Mouse (Mus musculus): ENCODE measurements around the gene Rai14. TPM values are rescaled to one million over a fixed set of nuclear protein-coding genes. Genes with fewer than 3 reads are reported as not detected.
A peak's percentile ranks its signal among the peaks of the same experiment; 100 is the strongest.

The Rai14 gene
- polyA plus RNA-seq, 1 experiment from 2014 or later = 21.3 TPM

- no peaks in the 10 kb centered on the region for H3K36me3 ChIP-seq (ENCODE audit: control insufficient read depth, insufficient read depth, low read length)
- H3K4me2 ChIP-seq (ENCODE audit: low read depth, low read length) = no peak overlapping the region
- H3K27me3 ChIP-seq (ENCODE audit: control insufficient read depth, insufficient read depth, low read length) = no peaks in the 10 kb centered on the region
- no peaks in the 10 kb centered on the region for H3K9me3 ChIP-seq (replicated peaks; ENCODE audit: control insufficient read depth, low read length)
- no peak overlapping the region for H3K27ac ChIP-seq (ENCODE audit: low read length)
- WGBS = 47% methylated on average over 4 of the region's 4 CpGs
- no peak overlapping the region for H3K9ac ChIP-seq (ENCODE audit: low read length)
- no peak overlapping the region for H3K4me3 ChIP-seq (replicated peaks; ENCODE audit: low read length)
- peaks cover 5% of the 10 kb centered on the region; the same call in 1 of the 2 replicates for H3K4me1 ChIP-seq (ENCODE audit: control insufficient read depth, insufficient read depth, low read length)
- ATAC-seq (ENCODE audit: insufficient read depth, low FRiP score) = no peak
These were observed 32.8 kb upstream of the Rai14 start for GRCm38 (mm10) chr15:10747226-10747625.

GRCm38 (mm10) chr15:10746303-10747051, 32.1 kb upstream of the Rai14 start:
- no peaks in the 10 kb centered on the region for H3K36me3 ChIP-seq (ENCODE audit: control insufficient read depth, insufficient read depth, low read length)
- 78% methylated on average over 4 of the region's 4 CpGs for WGBS
- no peak overlapping the region for H3K27ac ChIP-seq (ENCODE audit: low read length)
- peaks cover 5% of the 10 kb centered on the region; the same call in 1 of the 2 replicates for H3K4me1 ChIP-seq (ENCODE audit: control insufficient read depth, insufficient read depth, low read length)
- no peak overlapping the region for H3K4me3 ChIP-seq (replicated peaks; ENCODE audit: low read length)
- ATAC-seq (ENCODE audit: insufficient read depth, low FRiP score) = no peak
- H3K4me2 ChIP-seq (ENCODE audit: low read depth, low read length) = no peak overlapping the region
- H3K27me3 ChIP-seq (ENCODE audit: control insufficient read depth, insufficient read depth, low read length) = no peaks in the 10 kb centered on the region
- no peak overlapping the region for H3K9ac ChIP-seq (ENCODE audit: low read length)
- no peaks in the 10 kb centered on the region for H3K9me3 ChIP-seq (replicated peaks; ENCODE audit: control insufficient read depth, low read length)

GRCm38 (mm10) chr15:10742441-10742840, 28.0 kb upstream of the Rai14 start:
- WGBS = 64% methylated on average over 6 of the region's 6 CpGs
- no peak overlapping the region for H3K4me2 ChIP-seq (ENCODE audit: low read depth, low read length)
- ATAC-seq (ENCODE audit: insufficient read depth, low FRiP score) = no peak

GRCm38 (mm10) chr15:10739279-10739678, 24.9 kb upstream of the Rai14 start:
- Histone ChIP-seq H3K27ac (ENCODE audit: low read length) (peak overlapping the region; percentile 4; the same call in 1 of the 2 replicates), H3K9me3 (replicated peaks; ENCODE audit: control insufficient read depth, low read length) (no peaks in the 10 kb centered on the region), H3K9ac (ENCODE audit: low read length) (no peak overlapping the region), H3K4me2 (ENCODE audit: low read depth, low read length) (no peak overlapping the region), H3K27me3 (ENCODE audit: control insufficient read depth, insufficient read depth, low read length) (no peaks in the 10 kb centered on the region), H3K4me1 (ENCODE audit: control insufficient read depth, insufficient read depth, low read length) (peaks cover 4% of the 10 kb centered on the region; the same call in 1 of the 2 replicates), H3K4me3 (replicated peaks; ENCODE audit: low read length) (no peak overlapping the region), H3K36me3 (ENCODE audit: control insufficient read depth, insufficient read depth, low read length) (no peaks in the 10 kb centered on the region)
- ATAC-seq (ENCODE audit: insufficient read depth, low FRiP score) = no peak
- 53% methylated on average over 1 of the region's 1 CpGs for WGBS

More at GRCm38 (mm10) chr15:10742441-10742840, 28.0 kb upstream of the Rai14 start:
- H3K27me3 ChIP-seq (ENCODE audit: control insufficient read depth, insufficient read depth, low read length) = no peaks in the 10 kb centered on the region
- H3K4me1 ChIP-seq (ENCODE audit: control insufficient read depth, insufficient read depth, low read length) = peaks cover 7% of the 10 kb centered on the region; the same call in 1 of the 2 replicates
- no peak overlapping the region for H3K27ac ChIP-seq (ENCODE audit: low read length)
- no peak overlapping the region for H3K9ac ChIP-seq (ENCODE audit: low read length)
- H3K36me3 ChIP-seq (ENCODE audit: control insufficient read depth, insufficient read depth, low read length) = no peaks in the 10 kb centered on the region
- H3K4me3 ChIP-seq (replicated peaks; ENCODE audit: low read length) = no peak overlapping the region
- no peaks in the 10 kb centered on the region for H3K9me3 ChIP-seq (replicated peaks; ENCODE audit: control insufficient read depth, low read length)

- Histone ChIP-seq H3K4me1 (ENCODE audit: control insufficient read depth, insufficient read depth, low read length) (peaks cover 4% of the 10 kb centered on the region; the same call in 1 of the 2 replicates), H3K27ac (ENCODE audit: low read length) (peak overlapping the region; percentile 4; the same call in 1 of the 2 replicates), H3K36me3 (ENCODE audit: control insufficient read depth, insufficient read depth, low read length) (no peaks in the 10 kb centered on the region), H3K27me3 (ENCODE audit: control insufficient read depth, insufficient read depth, low read length) (no peaks in the 10 kb centered on the region), H3K9ac (ENCODE audit: low read length) (no peak overlapping the region), H3K9me3 (replicated peaks; ENCODE audit: control insufficient read depth, low read length) (no peaks in the 10 kb centered on the region), H3K4me3 (replicated peaks; ENCODE audit: low read length) (no peak overlapping the region), H3K4me2 (ENCODE audit: low read depth, low read length) (no peak overlapping the region)
- no peak for ATAC-seq (ENCODE audit: insufficient read depth, low FRiP score)
- 60% methylated on average over 6 of the region's 6 CpGs for WGBS
These were observed 24.1 kb upstream of the Rai14 start for GRCm38 (mm10) chr15:10738354-10739142.

GRCm38 (mm10) chr15:10735948-10736347, 21.5 kb upstream of the Rai14 start:
- H3K27me3 ChIP-seq (ENCODE audit: control insufficient read depth, insufficient read depth, low read length) = no peaks in the 10 kb centered on the region
- H3K4me1 ChIP-seq (ENCODE audit: control insufficient read depth, insufficient read depth, low read length) = peaks cover 4% of the 10 kb centered on the region; the same call in 1 of the 2 replicates
- no peak overlapping the region for H3K9ac ChIP-seq (ENCODE audit: low read length)
- no peaks in the 10 kb centered on the region for H3K9me3 ChIP-seq (replicated peaks; ENCODE audit: control insufficient read depth, low read length)
- no peak for ATAC-seq (ENCODE audit: insufficient read depth, low FRiP score)
- 68% methylated on average over 4 of the region's 4 CpGs for WGBS
- H3K27ac ChIP-seq (ENCODE audit: low read length) = no peak overlapping the region
- H3K36me3 ChIP-seq (ENCODE audit: control insufficient read depth, insufficient read depth, low read length) = no peaks in the 10 kb centered on the region
- no peak overlapping the region for H3K4me2 ChIP-seq (ENCODE audit: low read depth, low read length)
- no peak overlapping the region for H3K4me3 ChIP-seq (replicated peaks; ENCODE audit: low read length)

- H3K9ac ChIP-seq (ENCODE audit: low read length) = no peak overlapping the region
- H3K9me3 ChIP-seq (replicated peaks; ENCODE audit: control insufficient read depth, low read length) = no peaks in the 10 kb centered on the region
- ATAC-seq (ENCODE audit: insufficient read depth, low FRiP score) = no peak
- H3K4me1 ChIP-seq (ENCODE audit: control insufficient read depth, insufficient read depth, low read length) = peaks cover 4% of the 10 kb centered on the region; the same call in 1 of the 2 replicates
- 80% methylated on average over 8 of the region's 8 CpGs for WGBS
- no peaks in the 10 kb centered on the region for H3K27me3 ChIP-seq (ENCODE audit: control insufficient read depth, insufficient read depth, low read length)
- no peak overlapping the region for H3K4me3 ChIP-seq (replicated peaks; ENCODE audit: low read length)
- H3K27ac ChIP-seq (ENCODE audit: low read length) = no peak overlapping the region
- H3K36me3 ChIP-seq (ENCODE audit: control insufficient read depth, insufficient read depth, low read length) = no peaks in the 10 kb centered on the region
- no peak overlapping the region for H3K4me2 ChIP-seq (ENCODE audit: low read depth, low read length)
These were observed 20.8 kb upstream of the Rai14 start for GRCm38 (mm10) chr15:10735216-10735615.

GRCm38 (mm10) chr15:10731398-10731797, 17.0 kb upstream of the Rai14 start:
- no peak for ATAC-seq (ENCODE audit: insufficient read depth, low FRiP score)
- Histone ChIP-seq H3K4me1 (ENCODE audit: control insufficient read depth, insufficient read depth, low read length) (no peaks in the 10 kb centered on the region), H3K27me3 (ENCODE audit: control insufficient read depth, insufficient read depth, low read length) (no peaks in the 10 kb centered on the region), H3K4me2 (ENCODE audit: low read depth, low read length) (no peak overlapping the region), H3K9ac (ENCODE audit: low read length) (no peak overlapping the region), H3K27ac (ENCODE audit: low read length) (no peak overlapping the region), H3K9me3 (replicated peaks; ENCODE audit: control insufficient read depth, low read length) (no peaks in the 10 kb centered on the region), H3K36me3 (ENCODE audit: control insufficient read depth, insufficient read depth, low read length) (no peaks in the 10 kb centered on the region), H3K4me3 (replicated peaks; ENCODE audit: low read length) (no peak overlapping the region)
- WGBS = 81% methylated on average over 3 of the region's 3 CpGs

GRCm38 (mm10) chr15:10726272-10726671, 11.8 kb upstream of the Rai14 start:
- no peaks in the 10 kb centered on the region for H3K27me3 ChIP-seq (ENCODE audit: control insufficient read depth, insufficient read depth, low read length)
- no peaks in the 10 kb centered on the region for H3K9me3 ChIP-seq (replicated peaks; ENCODE audit: control insufficient read depth, low read length)
- no peak overlapping the region for H3K9ac ChIP-seq (ENCODE audit: low read length)
- no peak overlapping the region for H3K4me3 ChIP-seq (replicated peaks; ENCODE audit: low read length)
- no peak overlapping the region for H3K27ac ChIP-seq (ENCODE audit: low read length)
- ATAC-seq (ENCODE audit: insufficient read depth, low FRiP score) = no peak
- no peak overlapping the region for H3K4me2 ChIP-seq (ENCODE audit: low read depth, low read length)
- H3K4me1 ChIP-seq (ENCODE audit: control insufficient read depth, insufficient read depth, low read length) = no peaks in the 10 kb centered on the region
- 60% methylated on average over 3 of the region's 3 CpGs for WGBS
- H3K36me3 ChIP-seq (ENCODE audit: control insufficient read depth, insufficient read depth, low read length) = no peaks in the 10 kb centered on the region
